Mouse (Mus musculus): ENCODE measurements around the gene 5730480H06Rik. TPM values are rescaled to one million over a fixed set of nuclear protein-coding genes. Genes with fewer than 3 reads are reported as not detected.

5730480H06Rik gene
- total and polyA plus RNA-seq, 2 experiments = 2.8 to 10.2 TPM

DNA sequence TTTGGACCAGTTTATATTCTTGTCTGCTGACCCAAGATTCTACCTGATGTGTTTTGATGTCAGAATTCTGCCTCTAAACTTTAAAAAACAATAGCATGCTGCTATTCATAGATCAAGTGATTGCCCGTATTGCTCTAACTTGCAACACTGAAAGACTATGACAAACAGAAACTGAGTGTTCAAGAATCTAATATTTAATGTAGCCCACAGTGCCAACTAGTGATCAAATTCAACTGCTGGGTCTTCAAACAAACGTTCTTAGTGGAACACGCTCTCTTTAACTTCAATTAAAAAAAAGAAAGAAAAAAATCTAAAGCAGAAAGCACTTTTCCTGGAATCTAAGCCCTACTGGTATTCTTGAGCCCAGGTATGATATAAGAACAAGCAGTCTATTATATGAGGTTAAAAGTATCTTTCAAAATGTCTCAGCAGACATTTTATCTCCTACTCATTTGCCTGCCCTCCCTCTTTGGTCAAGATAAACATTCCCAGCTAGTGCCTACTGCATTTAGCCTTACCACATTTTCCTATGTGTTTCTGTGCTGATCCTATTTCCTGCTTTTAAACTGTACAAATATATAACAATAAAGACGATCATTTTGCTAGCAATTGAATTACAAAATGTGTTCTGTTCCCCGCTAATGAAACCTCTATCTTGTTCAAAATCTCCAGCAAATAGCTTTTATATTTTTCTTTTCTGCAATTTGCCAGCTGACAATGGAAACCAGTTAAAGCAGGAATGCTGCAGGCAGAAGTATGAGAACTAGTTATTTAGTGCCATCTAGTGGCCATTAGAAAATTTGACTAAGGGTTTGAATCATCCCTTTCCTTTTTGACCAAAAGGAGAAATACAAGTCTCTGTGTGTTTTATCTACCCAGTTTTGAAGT lies 17.6 kb downstream of the 5730480H06Rik start:
- no peaks in the 10 kb centered on the region for H3K4me1 ChIP-seq (ENCODE audit: control insufficient read depth, insufficient read depth, low read length)
- H3K4me3 ChIP-seq (ENCODE audit: insufficient read depth, low read depth, low read length) = no peak overlapping the region
- H3K36me3 ChIP-seq (ENCODE audit: control insufficient read depth, insufficient read depth, low read length) = no peaks in the 10 kb centered on the region
- DNase-seq (ENCODE audit: extremely low read depth, low read depth, low spot score) = peak; percentile 35
- 37% methylated on average over 5 of the region's 5 CpGs for WGBS
- no peaks in the 10 kb centered on the region for H3K27me3 ChIP-seq (ENCODE audit: control insufficient read depth, insufficient read depth, low read length)
- H3K9ac ChIP-seq (ENCODE audit: low read depth, low read length) = no peak overlapping the region
- H3K79me2 ChIP-seq (ENCODE audit: control insufficient read depth, insufficient read depth, low read length) = no peaks in the 10 kb centered on the region
- H3K27ac ChIP-seq (replicated peaks; ENCODE audit: insufficient read depth, low read depth, low read length) = no peak overlapping the region
- TF ChIP-seq CTCF (IDR thresholded peaks at IDR 0.05; ENCODE audit: low read depth, low read length) (0 out of 2 replicates have a peak, but pooled peaks have one; percentile 2), POLR2A (IDR thresholded peaks at IDR 0.05; ENCODE audit: extremely low read depth, insufficient read depth, low read length) (no peak)

DNA sequence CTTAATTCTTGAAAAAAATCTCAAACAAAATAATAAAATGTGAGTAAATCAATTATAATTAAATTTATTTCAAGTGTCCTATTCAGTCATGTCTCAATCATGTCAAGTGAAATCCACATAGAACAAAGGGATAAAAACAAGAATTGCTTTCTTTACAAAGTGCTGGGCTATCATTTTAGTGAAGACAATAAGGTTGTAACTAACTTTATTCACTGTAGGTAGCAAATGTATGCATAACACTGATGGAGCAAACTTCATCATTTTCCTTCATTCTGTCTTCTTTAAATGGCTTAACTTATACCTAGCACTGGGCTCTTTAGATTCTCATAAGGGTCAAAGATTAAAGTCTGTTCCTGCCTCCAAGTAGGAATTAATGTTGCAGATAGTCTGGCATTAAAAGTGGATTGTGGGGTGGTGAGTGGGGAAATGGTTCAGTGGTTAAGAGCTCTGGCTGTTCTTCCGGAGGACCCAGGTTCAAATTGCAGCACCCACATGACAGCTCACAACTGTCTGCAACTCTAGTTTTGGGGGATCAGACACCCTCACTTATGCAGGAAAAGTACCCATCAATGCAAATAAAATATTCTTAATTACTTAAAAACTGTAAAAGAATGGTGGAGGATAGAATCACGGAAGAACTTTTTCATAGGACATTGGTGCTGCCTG lies 18.4 kb downstream of the 5730480H06Rik start:
- DNase-seq (ENCODE audit: extremely low read depth, low read depth, low spot score) = no peak
- H3K4me1 ChIP-seq (ENCODE audit: control insufficient read depth, insufficient read depth, low read length) = no peaks in the 10 kb centered on the region
- no peaks in the 10 kb centered on the region for H3K27me3 ChIP-seq (ENCODE audit: control insufficient read depth, insufficient read depth, low read length)
- no peak for TF ChIP-seq POLR2A (IDR thresholded peaks at IDR 0.05; ENCODE audit: extremely low read depth, insufficient read depth, low read length)
- TF ChIP-seq CTCF (IDR thresholded peaks at IDR 0.05; ENCODE audit: low read depth, low read length) = no peak
- H3K79me2 ChIP-seq (ENCODE audit: control insufficient read depth, insufficient read depth, low read length) = no peaks in the 10 kb centered on the region
- no peak overlapping the region for H3K27ac ChIP-seq (replicated peaks; ENCODE audit: insufficient read depth, low read depth, low read length)
- no peaks in the 10 kb centered on the region for H3K36me3 ChIP-seq (ENCODE audit: control insufficient read depth, insufficient read depth, low read length)
- WGBS = 96% methylated on average over 2 of the region's 2 CpGs
- H3K4me3 ChIP-seq (ENCODE audit: insufficient read depth, low read depth, low read length) = no peak overlapping the region
- H3K9ac ChIP-seq (ENCODE audit: low read depth, low read length) = no peak overlapping the region

DNA sequence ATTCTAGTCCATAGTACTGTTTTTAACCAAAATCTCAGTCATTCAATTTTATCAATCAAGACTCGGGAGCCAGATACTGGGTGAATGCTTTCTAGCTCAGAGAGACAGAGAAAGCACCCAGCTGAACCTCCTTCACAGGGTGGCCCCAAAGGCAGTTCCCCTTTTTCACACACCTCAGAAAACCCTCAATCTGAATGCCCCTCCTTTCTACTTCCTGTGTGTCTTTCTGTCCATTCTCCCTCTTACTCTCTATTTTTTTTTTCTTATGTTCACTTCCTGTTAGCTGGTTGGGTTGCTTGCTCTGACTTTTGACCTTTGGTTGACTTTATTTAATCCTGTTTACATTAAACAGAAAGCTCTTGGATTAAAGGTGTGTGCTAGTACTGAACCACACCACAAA lies 21.6 kb downstream of the 5730480H06Rik start:
- Histone ChIP-seq H3K9ac (ENCODE audit: low read depth, low read length) (no peak overlapping the region), H3K4me1 (ENCODE audit: control insufficient read depth, insufficient read depth, low read length) (no peaks in the 10 kb centered on the region), H3K4me3 (ENCODE audit: insufficient read depth, low read depth, low read length) (no peak overlapping the region), H3K79me2 (ENCODE audit: control insufficient read depth, insufficient read depth, low read length) (no peaks in the 10 kb centered on the region), H3K27ac (replicated peaks; ENCODE audit: insufficient read depth, low read depth, low read length) (no peak overlapping the region), H3K27me3 (ENCODE audit: control insufficient read depth, insufficient read depth, low read length) (no peaks in the 10 kb centered on the region), H3K36me3 (ENCODE audit: control insufficient read depth, insufficient read depth, low read length) (no peaks in the 10 kb centered on the region)
- TF ChIP-seq CTCF (IDR thresholded peaks at IDR 0.05; ENCODE audit: low read depth, low read length) (no peak), POLR2A (IDR thresholded peaks at IDR 0.05; ENCODE audit: extremely low read depth, insufficient read depth, low read length) (no peak)
- WGBS = 76% methylated on average over 1 of the region's 1 CpGs
- no peak for DNase-seq (ENCODE audit: extremely low read depth, low read depth, low spot score)

DNA sequence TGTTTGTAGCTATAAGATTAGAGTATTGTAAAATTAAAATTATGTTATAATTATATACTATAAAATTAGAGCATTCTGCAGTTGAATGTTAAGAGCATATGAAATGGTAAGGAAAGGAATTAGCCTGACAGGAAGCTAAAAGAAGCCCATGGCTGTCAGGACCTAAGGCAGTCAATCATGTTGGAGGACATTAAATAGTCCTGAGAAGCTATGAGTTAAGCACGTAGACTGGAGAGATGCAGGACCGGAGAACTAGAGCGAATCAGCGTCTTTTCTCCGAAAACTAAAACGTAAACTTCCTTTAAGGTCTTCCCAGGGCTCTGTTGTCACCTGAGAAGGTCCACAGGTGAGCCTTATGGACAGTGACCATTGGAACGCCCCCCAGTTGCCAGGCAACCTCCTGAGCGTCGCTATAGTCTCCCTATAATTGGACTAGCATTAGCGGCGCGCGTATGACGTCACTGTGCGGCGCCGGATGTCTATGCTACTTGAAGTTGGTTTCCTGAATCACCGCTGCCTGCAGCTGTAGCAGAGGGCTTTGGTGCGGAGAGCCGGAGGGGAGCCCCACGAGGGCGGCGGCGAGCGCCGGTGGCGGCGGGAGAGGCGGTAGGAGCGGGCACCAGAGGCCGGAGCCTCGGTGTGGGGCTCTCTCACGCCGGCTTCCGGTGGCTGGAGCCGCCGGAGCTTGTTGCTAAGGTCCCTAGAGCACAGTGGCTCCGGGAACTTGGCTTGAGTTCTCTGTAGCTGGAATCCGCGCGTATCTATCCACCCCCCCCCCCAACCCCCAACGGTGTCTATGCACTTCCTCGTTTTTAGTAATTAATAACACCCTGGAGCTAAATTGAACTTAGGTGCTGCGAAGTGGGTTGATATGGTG lies 44.4 kb downstream of the 5730480H06Rik start:
- Histone ChIP-seq H3K79me2 (ENCODE audit: control insufficient read depth, insufficient read depth, low read length) (no peaks in the 10 kb centered on the region), H3K4me1 (ENCODE audit: control insufficient read depth, insufficient read depth, low read length) (peaks cover 4% of the 10 kb centered on the region), H3K27me3 (ENCODE audit: control insufficient read depth, insufficient read depth, low read length) (no peaks in the 10 kb centered on the region), H3K27ac (replicated peaks; ENCODE audit: insufficient read depth, low read depth, low read length) (peak overlapping the region; percentile 73), H3K9ac (ENCODE audit: low read depth, low read length) (peak overlapping the region; percentile 87), H3K36me3 (ENCODE audit: control insufficient read depth, insufficient read depth, low read length) (peaks cover 15% of the 10 kb centered on the region; the same call in 1 of the 2 replicates), H3K4me3 (ENCODE audit: insufficient read depth, low read depth, low read length) (peak overlapping the region; percentile 98)
- under 1% methylated on average over 44 of the region's 44 CpGs for WGBS
- peak; percentile 86 for DNase-seq (ENCODE audit: extremely low read depth, low read depth, low spot score)
- TF ChIP-seq POLR2A (IDR thresholded peaks at IDR 0.05; ENCODE audit: extremely low read depth, insufficient read depth, low read length) = no peak
- TF ChIP-seq CTCF (IDR thresholded peaks at IDR 0.05; ENCODE audit: low read depth, low read length) = no peak

DNA sequence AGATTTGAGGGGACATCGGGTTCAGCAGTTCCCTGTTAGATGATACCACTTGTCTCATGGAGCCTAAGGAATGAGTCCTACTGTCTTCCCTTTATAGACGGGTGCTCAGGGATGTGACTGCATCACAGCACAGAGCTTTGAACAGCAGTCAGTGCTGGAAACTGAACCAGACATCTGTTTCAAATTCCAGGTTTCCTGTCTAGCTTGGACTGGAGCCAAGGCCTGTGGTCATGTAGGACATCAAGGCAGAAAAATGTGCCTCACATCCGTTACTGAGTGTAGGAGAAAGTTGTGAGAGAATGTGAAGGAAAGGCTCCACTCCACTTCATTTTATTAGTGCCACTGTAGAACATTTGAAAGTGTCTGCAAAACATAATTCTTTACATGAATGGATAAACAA lies 74.7 kb downstream of the 5730480H06Rik start:
- Histone ChIP-seq H3K36me3 (ENCODE audit: control insufficient read depth, insufficient read depth, low read length) (peaks cover 13% of the 10 kb centered on the region), H3K27me3 (ENCODE audit: control insufficient read depth, insufficient read depth, low read length) (no peaks in the 10 kb centered on the region), H3K79me2 (ENCODE audit: control insufficient read depth, insufficient read depth, low read length) (no peaks in the 10 kb centered on the region), H3K4me3 (ENCODE audit: insufficient read depth, low read depth, low read length) (no peak overlapping the region), H3K9ac (ENCODE audit: low read depth, low read length) (no peak overlapping the region), H3K27ac (replicated peaks; ENCODE audit: insufficient read depth, low read depth, low read length) (no peak overlapping the region), H3K4me1 (ENCODE audit: control insufficient read depth, insufficient read depth, low read length) (no peaks in the 10 kb centered on the region)
- DNase-seq (ENCODE audit: extremely low read depth, low read depth, low spot score) = no peak
- WGBS = 85% methylated on average over 3 of the region's 3 CpGs
- no peak for TF ChIP-seq POLR2A (IDR thresholded peaks at IDR 0.05; ENCODE audit: extremely low read depth, insufficient read depth, low read length)
